Comparison of ENCODE assay signal across 9 mouse cellular contexts in genomic region chr12:40035506-40035905, GRCm38 (mm10). TPM values are rescaled to one million over a fixed set of nuclear protein-coding genes. Genes with fewer than 3 reads are reported as not detected.
A peak's percentile ranks its signal among the peaks of the same experiment; 100 is the strongest.
DNase-seq lines count a peak whose midpoint lies in the region; ATAC-seq and TF ChIP-seq lines count a peak whose summit lies in the region.
"Had no signal": no experiment of that assay in that cellular context is flagged by ENCODE, and none has a peak within 500 bp of the region (broad histone marks: within the 10 kb centered on the region; RNA-seq: fewer than 3 reads in every experiment).

No protein-coding gene starts in this region.

- H3K9me3 ChIP-seq in heart, embryonic 10.5 days: no peaks in the 10 kb centered on the region
- H3K9me3 ChIP-seq in neural tube, embryonic 11.5 days (ENCODE audit: control insufficient read depth, low read length): no peaks in the 10 kb centered on the region
- no peaks in the 10 kb centered on the region for H3K9me3 ChIP-seq in liver, embryonic 12.5 days (replicated peaks)
- H3K9me3 ChIP-seq in stomach, postnatal 0 days (ENCODE audit: control insufficient read depth, low read length): no peaks in the 10 kb centered on the region

- WGBS in heart, embryonic 10.5 days: 84% methylated on average over 4 of the region's 4 CpGs
- WGBS in neural tube, embryonic 11.5 days: 78% methylated on average over 4 of the region's 4 CpGs
- WGBS in liver, embryonic 12.5 days (ENCODE audit: insufficient replicate concordance): 64% methylated on average over 4 of the region's 4 CpGs
- 52% methylated on average over 4 of the region's 4 CpGs for WGBS in stomach, postnatal 0 days

- no peak for TF ChIP-seq EP300 in stomach, postnatal 0 days (optimal IDR thresholded peaks at IDR 0.05)

- no peaks in the 10 kb centered on the region for H3K4me1 ChIP-seq in heart, embryonic 10.5 days
- H3K4me1 ChIP-seq in neural tube, embryonic 11.5 days (ENCODE audit: control insufficient read depth, insufficient read depth, low read length): no peaks in the 10 kb centered on the region; the same call in 1 of the 2 replicates
- H3K4me1 ChIP-seq in liver, embryonic 12.5 days: peaks cover 37% of the 10 kb centered on the region
- H3K4me1 ChIP-seq in stomach, postnatal 0 days (replicated peaks; ENCODE audit: control insufficient read depth, insufficient read depth): no peaks in the 10 kb centered on the region

- H3K9ac ChIP-seq in neural tube, embryonic 11.5 days (ENCODE audit: low read length): no peak overlapping the region
- H3K9ac ChIP-seq in liver, embryonic 12.5 days: peak overlapping the region; percentile 97
- no peak overlapping the region for H3K9ac ChIP-seq in stomach, postnatal 0 days (ENCODE audit: low read length)

- peak overlapping the region; percentile 63 for H3K4me2 ChIP-seq in neural tube, embryonic 11.5 days (ENCODE audit: low read depth)
- H3K4me2 ChIP-seq in liver, embryonic 12.5 days: peak overlapping the region; percentile 91
- peak overlapping the region; percentile 79 for H3K4me2 ChIP-seq in stomach, postnatal 0 days (replicated peaks; ENCODE audit: low read depth)

- intact Hi-C loops in heart, postnatal 36 days (cut with DNase I): loop anchor here (5.0 to 10.0 kb wide), 3 partner anchors 83 to 1251 kb away; partner anchors contain the start of genes Dock4 and Zfp277

- ATAC-seq in neural tube, embryonic 11.5 days (ENCODE audit: insufficient read depth, low FRiP score, low TSS enrichment): no peak
- no peak for ATAC-seq in liver, embryonic 12.5 days
- no peak for ATAC-seq in stomach, postnatal 0 days (ENCODE audit: low FRiP score, low TSS enrichment)

- no peak overlapping the region for H3K27ac ChIP-seq in heart, embryonic 10.5 days
- H3K27ac ChIP-seq in neural tube, embryonic 11.5 days (ENCODE audit: low read depth, low read length): no peak overlapping the region
- peak overlapping the region; percentile 99 for H3K27ac ChIP-seq in liver, embryonic 12.5 days
- no peak overlapping the region for H3K27ac ChIP-seq in stomach, postnatal 0 days (replicated peaks)

- no peaks in the 10 kb centered on the region for H3K27me3 ChIP-seq in heart, embryonic 10.5 days (ENCODE audit: insufficient read depth, poor library complexity, severe bottlenecking)
- no peaks in the 10 kb centered on the region for H3K27me3 ChIP-seq in neural tube, embryonic 11.5 days (ENCODE audit: control insufficient read depth, insufficient read depth, low read length)
- H3K27me3 ChIP-seq in liver, embryonic 12.5 days (replicated peaks): no peaks in the 10 kb centered on the region
- H3K27me3 ChIP-seq in stomach, postnatal 0 days (ENCODE audit: control insufficient read depth, insufficient read depth, low read length): no peaks in the 10 kb centered on the region

- DNase-seq in heart, embryonic 10.5 days (ENCODE audit: low spot score): no peak
- no peak for DNase-seq in heart, postnatal 36 days
- DNase-seq in neural tube, embryonic 11.5 days (ENCODE audit: low spot score): no peak
- no peak for DNase-seq in neural tube, embryonic 10.5 days (ENCODE audit: extremely low spot score, low spot score)
- DNase-seq in stomach, postnatal 0 days (ENCODE audit: low spot score): no peak
- no peak for DNase-seq in left cerebral cortex, adult 9 months (ENCODE audit: low spot score in 2 of 2)
- DNase-seq in layer of hippocampus, adult 9-10 months (ENCODE audit: low spot score): no peak
- DNase-seq: left cerebral cortex, postnatal 4 days had no signal

- no peak for TF ChIP-seq CTCF in stomach, postnatal 0 days (IDR thresholded peaks at IDR 0.05; ENCODE audit: low read depth)

- H3K4me3 ChIP-seq in heart, embryonic 10.5 days: peak overlapping the region; percentile 87
- H3K4me3 ChIP-seq in neural tube, embryonic 11.5 days (ENCODE audit: low read depth, low read length): peak overlapping the region; percentile 87
- peak overlapping the region; percentile 91 for H3K4me3 ChIP-seq in liver, embryonic 12.5 days
- H3K4me3 ChIP-seq in stomach, postnatal 0 days (ENCODE audit: low read depth, low read length): no peak overlapping the region

- H3K36me3 ChIP-seq in heart, embryonic 10.5 days: no peaks in the 10 kb centered on the region
- no peaks in the 10 kb centered on the region; the same call in 1 of the 2 replicates for H3K36me3 ChIP-seq in neural tube, embryonic 11.5 days (ENCODE audit: control insufficient read depth, insufficient read depth, low read length)
- H3K36me3 ChIP-seq in liver, embryonic 12.5 days: peaks cover 27% of the 10 kb centered on the region
- no peaks in the 10 kb centered on the region for H3K36me3 ChIP-seq in stomach, postnatal 0 days (ENCODE audit: control insufficient read depth, insufficient read depth, low read length)

RNA-seq across cellular contexts. Expression of gene Arl4a, which starts 2.3 kb away (rescaled TPM):
- 29.0 and 31.1 TPM in 2 replicates for polyA plus RNA-seq in heart, embryonic 10.5 days (2016; fragmentation: Nextera tagmentation; extraction: Ambion mirVana)
- total RNA-seq in heart, postnatal 36 days (2021): 10 to 100 TPM; 21.1 to 28.3 TPM
- polyA plus RNA-seq in neural tube, embryonic 11.5 days (2014; fragmentation: Nextera tagmentation; extraction: Ambion mirVana): 109 and 117 TPM in 2 replicates
- 61.4 and 71.0 TPM in 2 replicates for polyA plus RNA-seq in liver, embryonic 12.5 days (2016; fragmentation: Nextera tagmentation; extraction: Ambion mirVana)
- 38.3 and 38.5 TPM in 2 replicates for polyA plus RNA-seq in stomach, postnatal 0 days (2015; fragmentation: Nextera tagmentation; extraction: Ambion mirVana)
